Comparison of ENCODE assay signal across 28 mouse cellular contexts in genomic region chr10:9242596-9243280, GRCm38 (mm10).
DNase-seq lines count a peak whose midpoint lies in the region; ATAC-seq and TF ChIP-seq lines count a peak whose summit lies in the region.
"Had no signal": no experiment of that assay in that cellular context is flagged by ENCODE, and none has a peak within 500 bp of the region (broad histone marks: within the 10 kb centered on the region; RNA-seq: fewer than 3 reads in every experiment).

No protein-coding gene starts in this region.

- no peaks in the 10 kb centered on the region for H3K36me3 ChIP-seq in hindbrain, embryonic 11.5 days (ENCODE audit: control insufficient read depth, insufficient read depth, low read length)
- H3K36me3 ChIP-seq in hindbrain, postnatal 0 days (ENCODE audit: insufficient read depth, low read length) = no peaks in the 10 kb centered on the region
- H3K36me3 ChIP-seq in midbrain, embryonic 12.5 days = no peaks in the 10 kb centered on the region
- H3K36me3 ChIP-seq in midbrain, embryonic 10.5 days = no peaks in the 10 kb centered on the region
- H3K36me3 ChIP-seq: liver, embryonic 12.5 days; neural tube, embryonic 15.5 days; stomach, embryonic 15.5 days had no signal

- no peaks in the 10 kb centered on the region for H3K9me3 ChIP-seq in hindbrain, embryonic 11.5 days (ENCODE audit: control insufficient read depth, low read length)
- no peaks in the 10 kb centered on the region for H3K9me3 ChIP-seq in hindbrain, postnatal 0 days (ENCODE audit: low read length)
- H3K9me3 ChIP-seq in midbrain, embryonic 12.5 days = no peaks in the 10 kb centered on the region
- H3K9me3 ChIP-seq in midbrain, embryonic 10.5 days (replicated peaks) = no peaks in the 10 kb centered on the region
- H3K9me3 ChIP-seq: liver, embryonic 12.5 days; neural tube, embryonic 15.5 days; stomach, embryonic 15.5 days had no signal

- H3K4me1 ChIP-seq in hindbrain, embryonic 11.5 days (replicated peaks; ENCODE audit: control insufficient read depth, insufficient read depth, low read length) = no peaks in the 10 kb centered on the region
- H3K4me1 ChIP-seq in hindbrain, postnatal 0 days (ENCODE audit: insufficient read depth, low read length) = no peaks in the 10 kb centered on the region
- H3K4me1 ChIP-seq in midbrain, embryonic 12.5 days = no peaks in the 10 kb centered on the region
- no peaks in the 10 kb centered on the region for H3K4me1 ChIP-seq in midbrain, embryonic 10.5 days
- H3K4me1 ChIP-seq: liver, embryonic 12.5 days; stomach, embryonic 15.5 days had no signal

- no peak overlapping the region for H3K4me3 ChIP-seq in hindbrain, embryonic 11.5 days (ENCODE audit: low read depth, low read length)
- H3K4me3 ChIP-seq in hindbrain, postnatal 0 days (ENCODE audit: low read length) = no peak overlapping the region
- H3K4me3 ChIP-seq in midbrain, embryonic 12.5 days = no peak overlapping the region
- no peak overlapping the region for H3K4me3 ChIP-seq in midbrain, embryonic 10.5 days
- H3K4me3 ChIP-seq: erythroblast, embryonic 14.5 days; left cerebral cortex, adult 2 months; liver, embryonic 12.5 days; neural tube, embryonic 15.5 days; stomach, embryonic 15.5 days had no signal

- H3K27ac ChIP-seq in hindbrain, embryonic 11.5 days (ENCODE audit: low read depth, low read length) = no peak overlapping the region
- no peak overlapping the region for H3K27ac ChIP-seq in hindbrain, postnatal 0 days
- 0 out of 2 replicates have a peak overlapping the region, but pooled peaks have one; percentile 25 for H3K27ac ChIP-seq in midbrain, embryonic 12.5 days (replicated peaks)
- H3K27ac ChIP-seq in midbrain, embryonic 10.5 days (replicated peaks) = no peak overlapping the region
- H3K27ac ChIP-seq: left cerebral cortex, adult 2 months; liver, embryonic 12.5 days; neural tube, embryonic 15.5 days; stomach, embryonic 15.5 days had no signal

- H3K9ac ChIP-seq in hindbrain, embryonic 11.5 days (ENCODE audit: low read depth, low read length) = no peak overlapping the region
- H3K9ac ChIP-seq in hindbrain, postnatal 0 days (replicated peaks; ENCODE audit: low read length) = no peak overlapping the region
- H3K9ac ChIP-seq in midbrain, embryonic 12.5 days (replicated peaks) = no peak overlapping the region
- H3K9ac ChIP-seq: liver, embryonic 12.5 days; liver, postnatal 0 days; neural tube, embryonic 15.5 days; stomach, embryonic 15.5 days had no signal

- WGBS in hindbrain, embryonic 11.5 days = 78% methylated on average over 7 of the region's 7 CpGs
- WGBS in hindbrain, postnatal 0 days = 68% methylated on average over 7 of the region's 7 CpGs
- 74% methylated on average over 7 of the region's 7 CpGs for WGBS in midbrain, embryonic 12.5 days
- 91% methylated on average over 7 of the region's 7 CpGs for WGBS in midbrain, embryonic 10.5 days

- H3K4me2 ChIP-seq in hindbrain, embryonic 11.5 days (replicated peaks; ENCODE audit: low read depth, low read length) = no peak overlapping the region
- no peak overlapping the region for H3K4me2 ChIP-seq in hindbrain, postnatal 0 days (ENCODE audit: low read depth, low read length)
- no peak overlapping the region for H3K4me2 ChIP-seq in midbrain, embryonic 12.5 days (replicated peaks)
- H3K4me2 ChIP-seq: heart, embryonic 11.5 days; liver, embryonic 12.5 days; neural tube, embryonic 15.5 days; stomach, embryonic 15.5 days had no signal

- TF ChIP-seq CTCF in hindbrain, postnatal 0 days (IDR thresholded peaks at IDR 0.05; ENCODE audit: low read depth) = no peak

- no peak for DNase-seq in hindbrain, embryonic 11.5 days (ENCODE audit: low spot score)
- DNase-seq in hindbrain, postnatal 0 days (ENCODE audit: low spot score) = no peak
- DNase-seq in midbrain, embryonic 10.5 days (ENCODE audit: low spot score) = no peak
- peak; percentile 8 for DNase-seq in mesoderm, embryonic 11.5 days (ENCODE audit: low read depth, low spot score)
- DNase-seq in layer of hippocampus, postnatal 36 days = no peak
- no peak for DNase-seq in heart, adult 18-20 months
- no peak for DNase-seq in testis, postnatal 14 days (ENCODE audit: low spot score)
- DNase-seq: adrenal gland, postnatal 36 days; cerebellum, adult 2 months; cerebellum, postnatal 14 days; gastrocnemius, postnatal 25 days; heart, adult 11 months; heart, postnatal 36 days; kidney, adult 11 months; kidney, postnatal 14 days; liver, postnatal 0 days; lung, postnatal 36 days; retina, postnatal 1 day; right cerebral cortex, postnatal 14 days; thymus, postnatal 25 days had no signal

- H3K27me3 ChIP-seq in hindbrain, embryonic 11.5 days (ENCODE audit: control insufficient read depth, insufficient read depth, low read length) = no peaks in the 10 kb centered on the region
- H3K27me3 ChIP-seq in hindbrain, postnatal 0 days (ENCODE audit: insufficient read depth, low read length) = no peaks in the 10 kb centered on the region
- H3K27me3 ChIP-seq in midbrain, embryonic 12.5 days = no peaks in the 10 kb centered on the region
- no peaks in the 10 kb centered on the region for H3K27me3 ChIP-seq in midbrain, embryonic 10.5 days (ENCODE audit: low read depth, poor library complexity, severe bottlenecking)
- H3K27me3 ChIP-seq: liver, embryonic 12.5 days; neural tube, embryonic 15.5 days; stomach, embryonic 15.5 days had no signal

- ATAC-seq in hindbrain, embryonic 11.5 days (ENCODE audit: low FRiP score) = peak; percentile 43; the same call in 1 of the 2 replicates
- ATAC-seq in hindbrain, postnatal 0 days = no peak
- no peak for ATAC-seq in midbrain, embryonic 12.5 days (ENCODE audit: low FRiP score, low read depth)
- ATAC-seq: inflammation-experienced regulatory T-cells, adult 6 months; liver, embryonic 12.5 days; liver, postnatal 0 days had no signal
